Mouse (Mus musculus) MEL (cell line): ENCODE measurements at regions not wholly inside any gene's neighbourhood (a gene's known extent, or its start where the extent isn't known, plus 50 kb on each side); places are given as distances from the start of the nearest gene placed in this dataset.

Experiments
- DNase-seq: peaks from one replicate; pipeline ENCODE4 v3.0.0; 2011; ENCODE audit warnings: low read depth, low spot score
- H3K27ac ChIP-seq: 2 replicates; pipeline ENCODE4 v1.5.1; 2012; ENCODE audit warnings: low read depth, mild to moderate bottlenecking, control low read depth, low read length, moderate library complexity; ENCODE audit not compliant: control insufficient read depth
- H3K27me3 ChIP-seq, 2 experiments: fragments of 150-350 bp in 1 of 2; sonication (generic) in 1 of 2; 2 replicates each; pipeline ENCODE4 v1.6.1; 2012; ENCODE audit warnings: low read length in 2 of 2, mild to moderate bottlenecking in 2 of 2, improper control_type of control experiment in 1 of 2, moderate library complexity in 1 of 2; ENCODE audit not compliant: insufficient read depth in 2 of 2, control insufficient read depth in 1 of 2
- H3K36me3 ChIP-seq, 2 experiments: 2 replicates each; pipeline ENCODE4 v1.6.1; 2012 to 2014; ENCODE audit warnings: low read length in 2 of 2, improper control_type of control experiment in 1 of 2, inconsistent platforms in 1 of 2, mild to moderate bottlenecking in 1 of 2; ENCODE audit not compliant: insufficient read depth in 2 of 2, control insufficient read depth in 1 of 2
- H3K4me1 ChIP-seq, 2 experiments: fragments of 150-350 bp in 1 of 2; sonication (generic) in 1 of 2; 2 replicates each; pipeline ENCODE4 v1.6.1; 2012; ENCODE audit warnings: low read length in 2 of 2, improper control_type of control experiment in 1 of 2, mild to moderate bottlenecking in 1 of 2; ENCODE audit not compliant: insufficient read depth in 2 of 2, control insufficient read depth in 1 of 2
- H3K4me3 ChIP-seq, 2 experiments: fragments of 150-350 bp in 1 of 2; sonication (generic) in 1 of 2; 2 replicates each; pipeline ENCODE4 v1.5.1; 2012; ENCODE audit warnings: low read depth in 2 of 2, low read length in 2 of 2, mild to moderate bottlenecking in 2 of 2, moderate library complexity in 2 of 2, control low read depth in 1 of 2, improper control_type of control experiment in 1 of 2; ENCODE audit not compliant: control insufficient read depth in 1 of 2, insufficient read depth in 1 of 2
- H3K79me2 ChIP-seq: 2 replicates; pipeline ENCODE4 v1.6.1; 2012; ENCODE audit warnings: mild to moderate bottlenecking, low read length, moderate library complexity; ENCODE audit not compliant: control insufficient read depth, poor library complexity, insufficient read depth
- H3K9ac ChIP-seq: 2 replicates; pipeline ENCODE4 v1.6.1; 2012; ENCODE audit warnings: low read depth, mild to moderate bottlenecking, control low read depth, low read length, moderate library complexity; ENCODE audit not compliant: control insufficient read depth, poor library complexity, severe bottlenecking
- H3K9me3 ChIP-seq: fragments of 150-350 bp; sonication (generic); replicated peaks from 2 replicates; pipeline ENCODE4 v1.6.1; 2012; ENCODE audit warnings: mild to moderate bottlenecking, low read length, improper control_type of control experiment, moderate library complexity; ENCODE audit not compliant: insufficient read depth
- BHLHE40 ChIP-seq: IDR thresholded peaks from 2 replicates; pipeline ENCODE4 v1.6.1; 2012; ENCODE audit warnings: low read depth, mild to moderate bottlenecking, inconsistent platforms, low read length, improper control_type of control experiment, borderline replicate concordance
- CHD1 ChIP-seq: IDR thresholded peaks from 2 replicates; pipeline ENCODE4 v1.6.1; 2012; ENCODE audit warnings: low read depth, mild to moderate bottlenecking, inconsistent platforms, low read length, improper control_type of control experiment
- CHD2 ChIP-seq: IDR thresholded peaks from 2 replicates; pipeline ENCODE4 v1.6.1; 2011; ENCODE audit warnings: low read length, improper control_type of control experiment
- E2F4 ChIP-seq: IDR thresholded peaks from 2 replicates; pipeline ENCODE4 v1.6.1; 2011; ENCODE audit warnings: low read depth, low read length, improper control_type of control experiment, borderline replicate concordance
- ELF1 ChIP-seq: IDR thresholded peaks from 2 replicates; pipeline ENCODE4 v1.6.1; 2014; ENCODE audit warnings: low read depth, mild to moderate bottlenecking, inconsistent platforms, low read length, improper control_type of control experiment, moderate library complexity
- EP300 ChIP-seq, 2 experiments: IDR thresholded peaks; 2 replicates each; pipeline ENCODE4 v1.6.1; 2011; ENCODE audit warnings: improper control_type of control experiment in 2 of 2, low read length in 2 of 2, low read depth in 1 of 2, mild to moderate bottlenecking in 1 of 2
- ETS1 ChIP-seq: IDR thresholded peaks from 2 replicates; pipeline ENCODE4 v1.6.1; 2012; ENCODE audit warnings: low read depth, mild to moderate bottlenecking, inconsistent platforms, low read length, improper control_type of control experiment, moderate library complexity
- GABPA ChIP-seq: IDR thresholded peaks from 2 replicates; pipeline ENCODE4 v1.6.1; 2012; ENCODE audit warnings: low read depth, mild to moderate bottlenecking, inconsistent platforms, low read length, improper control_type of control experiment, moderate library complexity
- GATA1 ChIP-seq: IDR thresholded peaks from 2 replicates; pipeline ENCODE4 v1.6.1; 2011; ENCODE audit warnings: low read depth, low read length, improper control_type of control experiment
- HCFC1 ChIP-seq: IDR thresholded peaks from 2 replicates; pipeline ENCODE4 v1.6.1; 2012; ENCODE audit warnings: low read depth, mild to moderate bottlenecking, inconsistent platforms, low read length, improper control_type of control experiment, moderate library complexity
- KAT2A ChIP-seq: conservative IDR thresholded peaks from 2 replicates; pipeline ENCODE4 v1.6.1; 2012; ENCODE audit warnings: low read depth, low read length, improper control_type of control experiment, inconsistent platforms
- MAFK ChIP-seq: IDR thresholded peaks from 2 replicates; pipeline ENCODE4 v1.6.1; 2011; ENCODE audit warnings: low read depth, mild to moderate bottlenecking, low read length, improper control_type of control experiment, borderline replicate concordance
- MAZ ChIP-seq: IDR thresholded peaks from 2 replicates; pipeline ENCODE4 v1.6.1; 2012; ENCODE audit warnings: low read depth, mild to moderate bottlenecking, inconsistent platforms, low read length, improper control_type of control experiment
- MEF2A ChIP-seq: IDR thresholded peaks from 2 replicates; pipeline ENCODE4 v1.6.1; 2014; ENCODE audit warnings: low read depth, mild to moderate bottlenecking, inconsistent platforms, low read length, improper control_type of control experiment; ENCODE audit not compliant: poor library complexity, insufficient replicate concordance, severe bottlenecking; ENCODE audit errors: extremely low read depth
- MXI1 ChIP-seq: IDR thresholded peaks from 2 replicates; pipeline ENCODE4 v1.6.1; 2011; ENCODE audit warnings: mild to moderate bottlenecking, low read depth, low read length, improper control_type of control experiment
- MYB ChIP-seq: IDR thresholded peaks from 2 replicates; pipeline ENCODE4 v1.6.1; 2011; ENCODE audit warnings: mild to moderate bottlenecking, low read depth, low read length, improper control_type of control experiment
- MYC ChIP-seq: IDR thresholded peaks from 2 replicates; pipeline ENCODE4 v1.6.1; 2011; ENCODE audit warnings: low read depth, mild to moderate bottlenecking, low read length, improper control_type of control experiment, moderate library complexity
- NRF1 ChIP-seq: IDR thresholded peaks from 2 replicates; pipeline ENCODE4 v1.6.1; 2014; ENCODE audit warnings: low read depth, mild to moderate bottlenecking, inconsistent platforms, low read length, improper control_type of control experiment, moderate library complexity; ENCODE audit not compliant: poor library complexity, insufficient read depth, severe bottlenecking
- POLR2A ChIP-seq, 2 experiments: IDR thresholded peaks; 2 replicates each; pipeline ENCODE4 v1.6.1; 2011 to 2012; ENCODE audit warnings: low read length in 2 of 2, mild to moderate bottlenecking in 2 of 2, control low read depth in 1 of 2, improper control_type of control experiment in 1 of 2, low read depth in 1 of 2, moderate library complexity in 1 of 2; ENCODE audit not compliant: control insufficient read depth in 1 of 2, insufficient read depth in 1 of 2, poor library complexity in 1 of 2
- POLR2AphosphoS2 ChIP-seq: IDR thresholded peaks from 2 replicates; pipeline ENCODE4 v1.6.1; 2011; ENCODE audit warnings: low read length, improper control_type of control experiment
- POLR2AphosphoS5 ChIP-seq: IDR thresholded peaks from 2 replicates; pipeline ENCODE4 v1.6.1; 2012; ENCODE audit warnings: low read depth, borderline replicate concordance, mild to moderate bottlenecking, inconsistent platforms, low read length, moderate library complexity, mixed read lengths
- RAD21 ChIP-seq: IDR thresholded peaks from 2 replicates; pipeline ENCODE4 v1.6.1; 2011; ENCODE audit warnings: mild to moderate bottlenecking, low read depth, low read length, improper control_type of control experiment
- RCOR1 ChIP-seq: IDR thresholded peaks from 2 replicates; pipeline ENCODE4 v1.6.1; 2012; ENCODE audit warnings: low read depth, mild to moderate bottlenecking, inconsistent platforms, low read length, improper control_type of control experiment
- SMC3 ChIP-seq: IDR thresholded peaks from 2 replicates; pipeline ENCODE4 v1.6.1; 2011; ENCODE audit warnings: low read depth, low read length, improper control_type of control experiment
- TAL1 ChIP-seq: IDR thresholded peaks from 2 replicates; pipeline ENCODE4 v1.6.1; 2012; ENCODE audit warnings: mild to moderate bottlenecking, inconsistent platforms, low read length, moderate library complexity, mixed read lengths
- TBP ChIP-seq: IDR thresholded peaks from 2 replicates; pipeline ENCODE4 v1.8.0; 2011; ENCODE audit warnings: low read depth, low read length, improper control_type of control experiment
- TCF12 ChIP-seq: IDR thresholded peaks from 2 replicates; pipeline ENCODE4 v1.6.1; 2014; ENCODE audit warnings: low read depth, mild to moderate bottlenecking, inconsistent platforms, low read length, improper control_type of control experiment, moderate library complexity
- UBTF ChIP-seq: IDR thresholded peaks from 2 replicates; pipeline ENCODE4 v1.6.1; 2012; ENCODE audit warnings: low read depth, mild to moderate bottlenecking, inconsistent platforms, low read length, improper control_type of control experiment, moderate library complexity, borderline replicate concordance; ENCODE audit not compliant: insufficient read depth
- USF1 ChIP-seq: IDR thresholded peaks from 2 replicates; pipeline ENCODE4 v1.6.1; 2014; ENCODE audit warnings: low read depth, mild to moderate bottlenecking, inconsistent platforms, low read length, improper control_type of control experiment, moderate library complexity
- USF2 ChIP-seq, 2 experiments: IDR thresholded peaks; 2 replicates each; pipeline ENCODE4 v1.6.1; 2011 to 2012; ENCODE audit warnings: improper control_type of control experiment in 2 of 2, low read length in 2 of 2, borderline replicate concordance in 1 of 2, inconsistent platforms in 1 of 2, low read depth in 1 of 2, mild to moderate bottlenecking in 1 of 2; ENCODE audit not compliant: insufficient read depth in 1 of 2
- ZC3H11A ChIP-seq: IDR thresholded peaks from 2 replicates; pipeline ENCODE4 v1.6.1; 2012; ENCODE audit warnings: low read depth, mild to moderate bottlenecking, inconsistent platforms, low read length, improper control_type of control experiment
- ZMIZ1 ChIP-seq: IDR thresholded peaks from 2 replicates; pipeline ENCODE4 v1.6.1; 2012; ENCODE audit warnings: low read depth, mild to moderate bottlenecking, inconsistent platforms, low read length, improper control_type of control experiment, moderate library complexity
- ZNF384 ChIP-seq: IDR thresholded peaks from 2 replicates; pipeline ENCODE4 v1.6.1; 2012; ENCODE audit warnings: low read depth, mild to moderate bottlenecking, inconsistent platforms, low read length, improper control_type of control experiment

- TF ChIP-seq MEF2A (no peak), E2F4 (no peak), MAZ (no peak), POLR2AphosphoS2 (no peak), TAL1 (peak; percentile 52), NRF1 (no peak), ETS1 (no peak; the same call in 1 of the 2 replicates), MAFK (no peak), GATA1 (peak; percentile 57), SMC3 (no peak), EP300 (IDR thresholded peaks at IDR 0.05; ENCODE audit: low read depth in 1 of 2, low read length in 2 of 2) (peak; percentile 20 to 72; a peak in 2 of 4 replicates), UBTF (no peak), KAT2A (no peak), ZMIZ1 (no peak), POLR2AphosphoS5 (no peak), GABPA (no peak), ELF1 (no peak), RAD21 (no peak), MXI1 (no peak), USF2 (IDR thresholded peaks at IDR 0.05; ENCODE audit: borderline replicate concordance in 1 of 2, insufficient read depth in 1 of 2, low read depth in 1 of 2, low read length in 2 of 2) (no peak), ZC3H11A (no peak), BHLHE40 (peak; percentile 37; the same call in 1 of the 2 replicates), USF1 (0 out of 2 replicates have a peak, but pooled peaks have one; percentile 27), TCF12 (0 out of 2 replicates have a peak, but pooled peaks have one; percentile 28), CHD2 (no peak), ZNF384 (no peak), CHD1 (no peak), POLR2A (IDR thresholded peaks at IDR 0.05; ENCODE audit: control insufficient read depth in 1 of 2, insufficient read depth in 1 of 2, low read depth in 1 of 2, low read length in 2 of 2, poor library complexity in 1 of 2) (no peak), MYB (no peak), MYC (no peak), RCOR1 (peak; percentile 75), HCFC1 (no peak), TBP (no peak)
- Histone ChIP-seq H3K4me3 (no peak overlapping the region), H3K9ac (no peak overlapping the region), H3K36me3 (0 out of 4 replicates have a peak, but pooled peaks cover 0 to 3% of the 10 kb centered on the region in 2 experiments), H3K9me3 (no peaks in the 10 kb centered on the region), H3K79me2 (no peaks in the 10 kb centered on the region), H3K4me1 (peaks cover 0 to 5% of the 10 kb centered on the region in 2 experiments; a peak in 1 of 4 replicates), H3K27ac (no peak overlapping the region), H3K27me3 (no peaks in the 10 kb centered on the region)
- DNase-seq = peak; percentile 34
Observed at GRCm38 (mm10) chr10:117458271-117459040, 78.6 kb upstream of the Cpsf6 start.
